Mouse (Mus musculus) bone marrow, adult 2 months (tissue): ENCODE data around the gene Mllt10.

Experiments used
- CTCF ChIP-seq: fragments of 200-500 bp; IDR thresholded peaks from 2 replicates; pipeline ENCODE4 v1.5.1; 2011; ENCODE audit warnings: low read length, control low read depth; ENCODE audit not compliant: control insufficient read depth, insufficient read depth
- POLR2A ChIP-seq: fragments of 200-500 bp; IDR thresholded peaks from 2 replicates; pipeline ENCODE4 v1.6.1; 2011; ENCODE audit warnings: low read depth, mild to moderate bottlenecking, control low read depth, low read length, borderline replicate concordance; ENCODE audit not compliant: control insufficient read depth

DNA sequence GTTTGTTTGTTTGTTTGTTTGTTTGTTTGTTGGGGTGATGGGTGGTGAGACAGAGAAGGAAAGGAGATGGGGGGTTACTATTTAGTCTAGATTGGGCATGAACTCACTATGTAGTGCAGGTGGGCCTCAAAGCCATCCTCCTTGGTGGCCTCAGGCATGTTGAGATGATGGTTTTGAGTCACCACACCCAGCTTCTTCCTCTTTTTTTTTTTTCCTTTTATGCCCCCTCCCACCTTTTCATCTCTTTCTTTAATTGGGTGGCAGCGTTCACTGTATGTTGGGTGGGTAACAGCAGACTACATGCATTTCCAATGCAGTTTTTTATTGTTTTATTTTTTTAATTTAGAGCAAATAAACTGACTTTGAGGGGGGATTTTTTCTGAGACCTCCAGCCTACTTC, 38.4 kb upstream of the Mllt10 start:
- TF ChIP-seq CTCF, result no peak
- TF ChIP-seq POLR2A, result no peak
